Mouse (Mus musculus) frontal cortex, adult (tissue): ENCODE data around the gene Coa3.

ENCODE experiments used
- ATAC-seq: cut with Nextera tagmentation; 2 replicates; pipeline ENCODE4 v1.9.2; 2017; ENCODE audit warnings: mild to moderate bottlenecking, moderate library complexity, mixed read lengths; ENCODE audit not compliant: low TSS enrichment

The Coa3 gene

GRCm38 (mm10) chr11:101282896-101283295 is 4.0 kb upstream of the Coa3 start:
- ATAC-seq: no peak

- no peak for ATAC-seq
These were observed 1.9 kb upstream of the Coa3 start for GRCm38 (mm10) chr11:101280837-101281236.

GRCm38 (mm10) chr11:101279193-101279569 is 267 bp upstream of the Coa3 start:
- ATAC-seq: peak; percentile 5; the same call in 1 of the 2 replicates

GRCm38 (mm10) chr11:101277381-101278222 is 1.3 kb downstream of the Coa3 start:
- no peak for ATAC-seq

- ATAC-seq: no peak
These were observed 2.4 kb downstream of the Coa3 start for GRCm38 (mm10) chr11:101276319-101277070.

- no peak for ATAC-seq
These were observed 3.6 kb downstream of the Coa3 start for GRCm38 (mm10) chr11:101275309-101275708.

- no peak for ATAC-seq
These were observed 6.5 kb downstream of the Coa3 start for GRCm38 (mm10) chr11:101272446-101272845.

GRCm38 (mm10) chr11:101269577-101270116 is 9.3 kb downstream of the Coa3 start:
- ATAC-seq: no peak

GRCm38 (mm10) chr11:101265906-101266305 is 13.0 kb downstream of the Coa3 start:
- no peak for ATAC-seq

- no peak for ATAC-seq
These were observed 13.9 kb downstream of the Coa3 start for GRCm38 (mm10) chr11:101264954-101265471.

GRCm38 (mm10) chr11:101263989-101264280 is 15.0 kb downstream of the Coa3 start:
- no peak for ATAC-seq

GRCm38 (mm10) chr11:101263138-101263988 is 15.6 kb downstream of the Coa3 start:
- no peak for ATAC-seq

- no peak for ATAC-seq
These were observed 16.5 kb downstream of the Coa3 start for GRCm38 (mm10) chr11:101262272-101262967.

GRCm38 (mm10) chr11:101260826-101261380 is 18.0 kb downstream of the Coa3 start:
- no peak for ATAC-seq

- ATAC-seq: no peak
These were observed 18.7 kb downstream of the Coa3 start, which contains the start of gene Wnk4 for GRCm38 (mm10) chr11:101259948-101260825. Gene Wnk4 (plus strand): TSS chr11:101260567.

GRCm38 (mm10) chr11:101259261-101259712 is 19.6 kb downstream of the Coa3 start:
- peak; percentile 80 for ATAC-seq

GRCm38 (mm10) chr11:101255826-101256775 is 22.8 kb downstream of the Coa3 start:
- no peak for ATAC-seq
